Mouse (Mus musculus) lung, postnatal 36 days (tissue): ENCODE measurements around the gene Gm17304.

Experiments used
- DNase-seq: peaks from one replicate; pipeline ENCODE4 v3.0.0; 2022; ENCODE audit warnings: mixed read lengths

The Gm17304 gene

GRCm38 (mm10) chr5:106623337-106623736 is 14.4 kb downstream of the Gm17304 start:
- DNase-seq: peak; percentile 14

DNA sequence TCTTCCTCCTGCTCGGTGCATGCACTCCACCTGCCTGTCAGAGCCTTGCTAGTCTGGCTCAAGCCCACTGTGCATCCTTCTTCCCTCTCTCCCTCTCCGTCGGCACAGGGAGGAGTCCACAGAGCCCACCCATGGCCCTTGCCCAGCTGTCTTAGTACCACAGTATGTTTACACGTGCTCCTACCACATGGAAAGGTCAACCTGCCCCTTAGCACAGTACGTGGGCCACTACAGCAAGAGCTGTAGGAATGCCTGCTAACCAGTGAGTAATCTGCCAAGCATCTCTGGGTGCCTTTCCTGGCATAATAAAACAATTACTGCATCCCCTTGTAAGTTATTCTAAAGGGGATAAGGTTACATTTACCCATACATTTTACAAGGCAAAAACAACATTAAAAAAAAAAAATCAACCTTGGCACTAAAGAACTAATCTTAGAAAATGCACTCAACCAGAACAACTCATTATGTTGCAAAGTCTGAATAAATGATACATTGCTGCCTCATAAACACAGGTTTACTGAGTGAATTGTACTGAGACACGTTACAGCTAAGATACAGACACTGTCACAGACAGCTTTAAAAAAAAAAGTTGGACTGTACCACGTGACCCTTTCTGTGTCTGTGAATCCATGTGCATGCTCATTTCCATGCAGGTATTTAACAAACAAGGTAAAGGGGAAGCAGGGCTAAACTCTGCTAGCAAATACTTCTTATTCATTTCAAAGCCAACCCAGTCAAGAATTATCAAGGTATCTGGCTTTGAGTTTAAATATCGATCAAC is 19.7 kb downstream of the Gm17304 start:
- no peak for DNase-seq

DNA sequence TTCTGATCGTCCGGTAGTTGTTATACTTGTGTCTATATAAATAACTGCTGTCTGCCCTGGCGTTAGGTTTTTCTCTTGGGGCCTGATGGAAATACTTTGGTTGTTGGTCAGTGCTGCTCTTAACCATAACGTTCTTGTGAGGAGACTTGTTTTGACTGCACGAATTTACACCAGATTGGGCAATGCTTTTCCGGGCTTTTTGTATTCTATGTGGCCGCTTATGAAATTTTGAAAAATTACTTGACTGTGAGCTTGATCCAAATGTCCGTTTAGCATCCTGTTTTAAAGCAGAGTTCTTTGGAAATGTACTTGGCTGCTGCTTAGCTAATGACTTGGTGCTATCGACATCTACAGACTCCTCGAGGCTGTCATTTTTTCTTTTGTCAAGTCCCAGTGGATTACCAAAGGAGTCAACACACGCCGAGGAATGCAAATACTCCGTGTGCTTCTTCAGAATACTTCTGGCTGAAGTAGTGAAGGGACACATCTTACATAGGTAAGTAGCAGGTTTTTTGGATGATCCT is 27.6 kb downstream of the Gm17304 start:
- peak; percentile 31 for DNase-seq

GRCm38 (mm10) chr5:106639627-106640026 is 30.7 kb downstream of the Gm17304 start:
- no peak for DNase-seq

DNA sequence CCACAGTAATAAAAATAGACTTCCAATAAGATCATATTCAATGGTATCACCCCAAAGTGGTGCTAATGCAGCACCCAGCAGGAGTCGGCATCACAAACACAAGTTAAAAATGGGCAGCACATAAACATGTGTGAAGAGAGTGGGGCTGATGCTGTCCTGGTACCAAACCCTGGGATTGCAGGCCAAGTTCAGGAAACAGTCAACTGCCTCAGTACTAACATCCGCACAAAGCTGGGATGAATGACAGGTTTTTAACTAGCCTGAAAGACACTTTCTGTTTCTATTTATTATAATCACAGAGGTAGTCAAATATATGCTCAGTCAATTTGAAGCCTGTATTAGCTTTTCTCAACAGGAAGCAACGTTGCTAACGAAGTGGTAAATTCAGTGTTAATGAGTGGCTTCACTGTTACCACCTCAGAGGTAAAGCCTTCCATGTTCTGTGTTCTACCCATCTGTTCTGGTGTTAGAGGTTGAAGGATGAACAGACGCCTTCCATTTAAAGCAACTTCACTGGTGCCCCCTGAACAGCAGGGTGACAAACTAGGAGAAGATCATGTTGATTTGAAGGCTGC is 31.4 kb downstream of the Gm17304 start:
- DNase-seq: no peak

DNA sequence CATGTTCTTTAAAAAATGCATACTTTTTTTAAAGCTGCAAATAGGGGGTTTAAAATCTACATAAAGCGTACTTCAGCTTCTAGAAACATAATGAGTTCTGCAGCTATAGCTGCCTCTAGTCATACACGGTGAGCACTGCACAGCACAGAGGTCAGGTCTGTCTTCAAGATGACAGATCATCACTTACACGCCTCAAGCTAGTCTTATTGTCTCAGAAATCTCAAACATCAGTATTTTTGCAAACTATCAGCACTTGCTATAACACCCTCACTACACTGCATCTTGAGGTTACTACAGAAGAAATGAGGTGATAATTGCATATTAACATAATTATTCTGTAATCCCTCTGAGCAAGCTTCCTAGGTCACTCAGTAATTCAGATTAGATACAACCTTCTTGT is 33.0 kb downstream of the Gm17304 start:
- DNase-seq: no peak

- no peak for DNase-seq
These were observed 34.5 kb downstream of the Gm17304 start for GRCm38 (mm10) chr5:106643434-106643833.

GRCm38 (mm10) chr5:106649441-106649840 is 40.5 kb downstream of the Gm17304 start:
- no peak for DNase-seq

DNA sequence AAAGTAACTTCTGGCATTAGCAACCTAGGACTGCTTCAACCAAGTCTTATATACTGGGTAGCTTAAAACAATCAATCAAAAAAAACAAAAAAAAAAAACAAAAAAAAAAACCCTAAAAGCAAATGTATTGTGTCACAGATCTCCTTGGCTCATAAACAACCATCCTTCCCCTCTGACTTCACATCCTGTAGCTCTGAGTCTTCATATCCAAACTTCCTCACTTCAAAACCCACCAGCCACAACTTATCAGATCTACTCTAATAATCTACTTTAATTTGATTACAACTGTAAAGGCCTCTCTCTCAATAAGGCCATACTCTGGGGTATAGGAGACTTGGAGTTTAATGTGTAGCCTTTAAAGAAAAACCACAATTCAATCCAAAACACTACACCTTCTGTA is 41.1 kb downstream of the Gm17304 start:
- no peak for DNase-seq

GRCm38 (mm10) chr5:106652220-106652753 is 43.4 kb downstream of the Gm17304 start:
- DNase-seq: peak; percentile 12

DNA sequence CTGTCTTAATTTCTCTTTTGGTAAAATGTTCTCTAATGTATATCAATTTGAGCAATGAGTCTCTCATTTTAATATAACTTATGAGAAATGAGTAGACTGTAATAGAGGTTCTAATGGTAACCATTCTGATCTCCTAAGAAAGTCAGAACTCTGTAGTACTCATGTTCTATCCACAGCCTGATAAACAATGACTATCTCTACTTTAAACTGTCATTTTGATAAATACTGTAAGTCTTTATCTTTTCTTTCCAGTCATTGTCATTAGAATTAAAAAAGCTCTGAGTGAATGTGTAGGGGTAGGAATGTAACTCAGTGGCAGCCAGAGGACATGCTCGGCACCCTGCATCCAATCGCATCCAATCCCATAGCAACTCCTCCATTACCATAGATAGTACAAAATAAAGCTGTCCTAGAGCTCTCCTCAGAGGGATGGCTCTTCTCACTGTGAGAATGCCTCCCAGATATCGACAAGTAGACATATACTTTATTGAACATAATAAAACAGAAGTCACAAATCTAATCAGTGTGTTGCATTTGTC is 44.0 kb downstream of the Gm17304 start:
- no peak for DNase-seq
